Mouse (Mus musculus) liver, adult 2 months (tissue): ENCODE measurements around the gene Med16. TPM values are rescaled to one million over a fixed set of nuclear protein-coding genes. Genes with fewer than 3 reads are reported as not detected.

Experiments used
- DNase-seq: peaks from one replicate; pipeline ENCODE4 v3.0.0-alpha.2; 2011; ENCODE audit warnings: low read depth, low spot score; ENCODE audit errors: extremely low read depth
- H3K27ac ChIP-seq: fragments of 200-500 bp; replicated peaks from 2 replicates; pipeline ENCODE4 v1.5.1; 2012; ENCODE audit warnings: low read depth, mild to moderate bottlenecking, control low read depth, inconsistent platforms, low read length; ENCODE audit not compliant: insufficient read depth
- H3K27me3 ChIP-seq: fragments of 200-500 bp; 2 replicates; pipeline ENCODE4 v1.6.1; 2012; ENCODE audit warnings: mild to moderate bottlenecking, moderate library complexity, low read length, inconsistent platforms; ENCODE audit not compliant: control insufficient read depth, insufficient read depth
- H3K36me3 ChIP-seq: fragments of 200-500 bp; 2 replicates; pipeline ENCODE4 v1.6.1; 2012; ENCODE audit warnings: low read length, inconsistent platforms; ENCODE audit not compliant: control insufficient read depth, insufficient read depth
- H3K4me1 ChIP-seq: fragments of 200-500 bp; 2 replicates; pipeline ENCODE4 v1.6.1; 2011; ENCODE audit warnings: low read length; ENCODE audit not compliant: control insufficient read depth, insufficient read depth
- H3K4me3 ChIP-seq: fragments of 200-500 bp; 2 replicates; pipeline ENCODE4 v1.5.1; 2011; ENCODE audit warnings: low read depth, mild to moderate bottlenecking, control low read depth, low read length, moderate library complexity; ENCODE audit not compliant: insufficient read depth
- H3K79me2 ChIP-seq: fragments of 200-500 bp; 2 replicates; pipeline ENCODE4 v1.6.1; 2012; ENCODE audit warnings: inconsistent platforms, mild to moderate bottlenecking, low read length, moderate library complexity; ENCODE audit not compliant: control insufficient read depth, insufficient read depth
- H3K9ac ChIP-seq: fragments of 200-500 bp; 2 replicates; pipeline ENCODE4 v1.6.1; 2012; ENCODE audit warnings: low read depth, mild to moderate bottlenecking, control low read depth, inconsistent platforms, low read length
- CTCF ChIP-seq: fragments of 200-500 bp; IDR thresholded peaks from 2 replicates; pipeline ENCODE4 v1.5.1; 2011; ENCODE audit warnings: low read depth, low read length, control low read depth
- POLR2A ChIP-seq: fragments of 200-500 bp; IDR thresholded peaks from 2 replicates; pipeline ENCODE4 v1.6.1; 2011; ENCODE audit warnings: low read length, control low read depth; ENCODE audit not compliant: insufficient read depth; ENCODE audit errors: extremely low read depth
- WGBS: fragments of 180-500 bp; shearing (Covaris S2); methylation state at CpG from one replicate; pipeline ENCODE4 v1.1.7; 2018; 5-methylcytosine and 5-hydroxymethylcytosine counted together
- polyA plus RNA-seq: library from polyadenylated mRNA; depleted of rRNA; stranded (reverse); fragments of >200 nt; gene quantifications from 2 replicates; pipeline ENCODE4 v1.2.3, GENCODE M21; 2012
- total RNA-seq: library from RNA; depleted of rRNA; stranded (reverse); fragments of >200 nt; gene quantifications from 2 replicates; pipeline ENCODE4 v1.2.3, GENCODE M21; 2014

Med16 gene
- total and polyA plus RNA-seq, 2 experiments, result 5.9 to 29.9 TPM

DNA sequence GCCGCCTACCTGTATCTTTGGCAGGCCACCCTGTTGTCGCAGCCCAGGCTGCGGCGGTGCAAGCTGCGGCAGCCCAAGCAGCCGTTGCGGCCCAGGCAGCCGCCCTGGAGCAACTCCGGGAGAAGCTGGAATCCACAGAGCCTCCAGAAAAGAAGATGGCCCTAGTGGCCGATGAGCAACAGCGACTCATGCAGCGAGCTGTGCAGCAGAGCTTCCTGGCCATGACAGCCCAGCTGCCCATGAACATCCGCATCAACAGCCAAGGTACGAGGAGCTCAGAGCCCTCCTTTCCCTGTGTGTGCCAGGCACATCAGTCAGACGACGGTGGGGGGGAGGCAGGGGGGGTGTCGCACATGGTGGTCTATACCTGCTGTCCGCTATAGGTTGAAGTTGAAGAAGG, 41.9 kb upstream of the Med16 start:
- Histone ChIP-seq H3K79me2 (no peaks in the 10 kb centered on the region), H3K27me3 (no peaks in the 10 kb centered on the region), H3K4me3 (no peak overlapping the region), H3K27ac (no peak overlapping the region), H3K36me3 (no peaks in the 10 kb centered on the region), H3K4me1 (no peaks in the 10 kb centered on the region), H3K9ac (no peak overlapping the region)
- TF ChIP-seq CTCF, result no peak
- TF ChIP-seq POLR2A, result no peak
- 93% methylated on average over 18 of the region's 18 CpGs for WGBS
- DNase-seq, result no peak

DNA sequence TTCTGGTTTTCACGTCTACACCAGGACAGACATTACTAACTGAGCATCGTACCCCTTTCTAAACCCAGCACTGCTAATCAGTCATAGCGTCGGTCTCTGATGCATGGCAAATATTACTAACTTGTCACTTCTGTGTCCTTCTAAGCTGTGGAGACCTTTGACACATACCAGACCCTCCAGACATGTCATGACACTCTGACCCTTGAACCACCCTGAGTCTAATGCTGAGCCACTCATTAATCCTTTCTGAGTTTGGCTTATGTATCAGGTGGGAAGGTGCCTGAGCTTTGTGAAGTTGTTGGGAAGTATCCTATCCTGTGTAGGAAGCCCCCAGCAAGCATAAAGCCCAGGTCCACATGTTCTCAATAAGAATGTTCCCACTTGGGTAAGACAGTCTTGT, 41.1 kb upstream of the Med16 start:
- H3K27ac ChIP-seq, result no peak overlapping the region
- H3K9ac ChIP-seq, result no peak overlapping the region
- H3K79me2 ChIP-seq, result no peaks in the 10 kb centered on the region
- DNase-seq, result no peak
- no peaks in the 10 kb centered on the region for H3K36me3 ChIP-seq
- WGBS, result 90% methylated on average over 4 of the region's 4 CpGs
- TF ChIP-seq CTCF (no peak), POLR2A (no peak)
- H3K4me3 ChIP-seq, result no peak overlapping the region
- H3K27me3 ChIP-seq, result no peaks in the 10 kb centered on the region
- H3K4me1 ChIP-seq, result no peaks in the 10 kb centered on the region

DNA sequence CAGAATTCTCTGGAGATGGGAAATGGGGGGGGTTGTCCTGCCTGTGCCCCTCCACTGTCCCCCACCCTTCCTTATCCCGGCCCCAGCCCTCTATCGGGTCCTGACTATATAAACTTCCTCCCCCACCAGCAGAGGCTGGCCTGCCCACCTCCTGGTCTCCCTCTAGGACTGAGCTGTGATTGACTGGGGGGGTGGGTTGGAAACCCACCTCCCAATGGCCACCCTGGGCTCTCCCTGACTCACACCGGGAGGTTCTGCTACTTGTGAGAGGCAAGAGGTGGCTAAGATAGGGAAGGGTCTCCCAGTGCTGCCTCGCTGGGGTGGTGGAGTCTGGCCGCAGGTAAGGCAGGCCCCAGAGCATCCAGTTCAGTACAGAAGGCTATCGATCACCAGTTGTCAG, 38.8 kb upstream of the Med16 start:
- Histone ChIP-seq H3K27me3 (no peaks in the 10 kb centered on the region), H3K36me3 (no peaks in the 10 kb centered on the region), H3K79me2 (no peaks in the 10 kb centered on the region), H3K4me1 (no peaks in the 10 kb centered on the region), H3K4me3 (no peak overlapping the region), H3K27ac (no peak overlapping the region), H3K9ac (no peak overlapping the region)
- no peak for DNase-seq
- no peak for TF ChIP-seq CTCF
- no peak for TF ChIP-seq POLR2A
- WGBS, result 92% methylated on average over 6 of the region's 6 CpGs

DNA sequence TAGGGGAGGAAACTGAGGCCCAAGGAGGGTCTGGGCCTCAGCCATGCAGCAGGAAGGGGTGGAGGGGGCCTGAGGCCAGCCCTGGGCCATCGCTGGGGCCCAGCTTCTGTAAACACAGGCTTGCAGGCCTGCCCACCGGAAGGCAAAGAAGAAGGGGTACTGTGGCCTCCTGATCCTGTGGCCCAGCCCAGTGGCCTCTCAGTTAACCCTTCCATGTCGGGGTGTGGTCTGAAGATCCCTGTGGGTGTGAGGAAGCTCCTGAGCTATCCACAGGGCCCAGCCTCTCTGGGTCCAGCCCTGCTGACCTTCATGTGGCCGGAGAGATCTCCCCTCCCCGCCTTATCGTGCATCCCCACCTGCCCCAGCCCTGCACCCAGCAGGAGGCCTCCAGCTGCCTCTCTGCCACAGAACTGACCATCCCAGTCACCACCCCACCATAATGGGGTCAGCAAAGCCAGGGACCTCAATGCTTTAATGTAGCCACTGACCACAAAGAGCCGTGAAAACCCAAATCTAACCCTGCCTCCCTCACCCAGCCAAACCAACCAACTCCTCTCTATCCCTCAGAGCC, 38.1 kb upstream of the Med16 start:
- Histone ChIP-seq H3K27me3 (no peaks in the 10 kb centered on the region), H3K36me3 (no peaks in the 10 kb centered on the region), H3K4me1 (no peaks in the 10 kb centered on the region), H3K9ac (no peak overlapping the region), H3K27ac (no peak overlapping the region), H3K4me3 (no peak overlapping the region), H3K79me2 (no peaks in the 10 kb centered on the region)
- TF ChIP-seq CTCF (no peak), POLR2A (no peak)
- DNase-seq, result no peak
- 80% methylated on average over 7 of the region's 7 CpGs for WGBS

DNA sequence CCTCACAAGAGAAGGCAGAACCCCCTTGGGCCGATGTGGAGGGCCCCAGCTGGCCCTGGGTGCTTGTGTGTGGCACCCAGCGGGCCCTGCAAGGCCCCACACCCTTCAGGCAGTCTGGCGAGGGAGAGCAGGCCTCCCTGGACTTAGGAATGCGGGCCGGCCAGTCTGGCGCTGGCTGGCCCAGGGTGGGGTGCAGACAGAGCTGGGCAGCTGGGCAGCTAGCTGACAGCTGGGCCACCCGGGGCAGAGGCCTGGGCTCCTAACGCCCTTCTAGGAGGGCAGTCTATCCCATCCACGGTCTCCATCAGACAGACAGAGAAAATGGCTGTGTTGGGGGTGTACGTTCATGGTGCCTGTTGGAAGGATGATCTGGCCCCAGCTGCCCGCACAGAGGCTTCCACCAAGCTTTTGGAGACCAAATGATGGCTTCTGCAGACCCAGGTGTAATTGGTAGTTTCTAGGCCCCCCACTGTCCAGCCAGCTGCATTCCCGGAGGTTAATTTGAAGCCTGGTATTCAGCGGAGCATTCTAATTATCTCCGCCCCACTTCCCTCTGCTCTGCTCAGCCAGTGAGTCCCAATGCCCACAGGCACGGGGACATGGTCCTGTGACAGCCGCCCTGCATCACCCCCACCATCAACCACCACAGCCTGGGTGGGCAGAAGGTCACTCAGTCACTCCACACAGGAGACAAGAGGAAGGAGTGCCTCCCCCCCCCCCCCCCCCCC, 36.9 kb upstream of the Med16 start:
- no peak overlapping the region for H3K4me3 ChIP-seq

DNA sequence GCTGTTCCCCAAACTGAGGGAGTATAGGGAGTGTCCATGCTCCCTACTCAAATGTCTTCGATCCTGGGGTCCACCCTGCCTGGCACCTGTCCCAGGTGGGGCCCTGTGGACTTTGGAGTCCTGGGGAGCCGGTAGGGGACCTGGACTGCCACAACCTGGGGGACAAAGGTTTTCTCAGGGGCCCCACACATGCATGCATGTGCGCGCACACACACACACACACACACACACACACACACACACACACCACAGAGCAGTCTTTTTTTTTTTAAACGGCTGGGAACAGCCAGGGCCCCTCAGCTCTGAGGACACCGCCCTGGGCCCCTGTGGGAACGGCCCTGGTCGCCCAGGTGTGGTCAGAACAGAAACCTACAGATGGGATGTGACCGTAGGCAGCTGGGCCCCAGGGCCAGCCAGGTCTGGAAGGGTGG, 34.8 kb upstream of the Med16 start:
- Histone ChIP-seq H3K27me3 (no peaks in the 10 kb centered on the region), H3K9ac (no peak overlapping the region), H3K36me3 (no peaks in the 10 kb centered on the region), H3K27ac (no peak overlapping the region), H3K4me3 (no peak overlapping the region), H3K79me2 (no peaks in the 10 kb centered on the region), H3K4me1 (no peaks in the 10 kb centered on the region)
- no peak for TF ChIP-seq POLR2A
- TF ChIP-seq CTCF, result no peak
- WGBS, result 80% methylated on average over 9 of the region's 9 CpGs
- no peak for DNase-seq

More for the DNA sequence above, 36.9 kb upstream of the Med16 start:
- no peaks in the 10 kb centered on the region for H3K4me1 ChIP-seq
- H3K27ac ChIP-seq, result no peak overlapping the region
- H3K79me2 ChIP-seq, result no peaks in the 10 kb centered on the region
- H3K9ac ChIP-seq, result no peak overlapping the region
- no peaks in the 10 kb centered on the region for H3K36me3 ChIP-seq
- no peaks in the 10 kb centered on the region for H3K27me3 ChIP-seq
- WGBS, result 85% methylated on average over 16 of the region's 16 CpGs
- DNase-seq, result no peak
- no peak for TF ChIP-seq POLR2A
- no peak for TF ChIP-seq CTCF
